Mouse (Mus musculus): ENCODE measurements around the gene Rbbp8nl.

Gene Rbbp8nl

DNA sequence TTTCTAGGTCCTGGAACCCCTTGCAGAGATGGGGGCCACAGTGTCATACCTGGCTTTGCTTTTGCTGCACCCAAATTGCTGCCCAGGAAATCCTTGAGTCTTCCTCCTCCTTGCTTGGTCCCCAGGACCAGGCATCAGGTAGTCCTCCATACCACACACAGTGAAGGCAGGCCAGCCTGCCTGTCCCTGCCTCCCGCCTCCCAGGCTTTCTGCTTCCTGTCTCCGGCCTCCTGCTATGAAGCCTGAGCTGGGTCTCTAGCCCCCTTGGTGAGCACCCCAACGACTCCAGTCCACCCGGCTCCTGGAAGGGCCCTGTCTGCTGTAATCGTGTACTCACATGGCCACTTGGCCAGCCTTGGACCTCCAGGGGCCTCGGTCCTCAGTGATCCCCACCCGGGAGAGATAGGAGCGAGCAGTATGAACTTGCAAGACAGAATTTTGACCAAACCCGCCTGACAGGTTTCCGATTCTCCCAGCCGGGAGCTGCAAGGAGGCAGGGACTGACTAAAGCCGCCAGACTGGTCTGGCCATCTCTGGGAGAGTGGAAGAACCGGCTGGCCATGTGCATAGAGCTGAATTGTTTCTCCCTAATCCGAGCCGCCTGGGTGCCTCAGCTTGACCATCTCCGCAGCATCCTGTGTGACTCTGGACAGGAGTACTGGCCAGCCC lies at the start of gene Rbbp8nl:
Gene Rbbp8nl (minus strand): TSS at position 440 of the 669 bp plus-strand sequence.
- no peak for DNase-seq (ENCODE audit: low spot score)

DNA sequence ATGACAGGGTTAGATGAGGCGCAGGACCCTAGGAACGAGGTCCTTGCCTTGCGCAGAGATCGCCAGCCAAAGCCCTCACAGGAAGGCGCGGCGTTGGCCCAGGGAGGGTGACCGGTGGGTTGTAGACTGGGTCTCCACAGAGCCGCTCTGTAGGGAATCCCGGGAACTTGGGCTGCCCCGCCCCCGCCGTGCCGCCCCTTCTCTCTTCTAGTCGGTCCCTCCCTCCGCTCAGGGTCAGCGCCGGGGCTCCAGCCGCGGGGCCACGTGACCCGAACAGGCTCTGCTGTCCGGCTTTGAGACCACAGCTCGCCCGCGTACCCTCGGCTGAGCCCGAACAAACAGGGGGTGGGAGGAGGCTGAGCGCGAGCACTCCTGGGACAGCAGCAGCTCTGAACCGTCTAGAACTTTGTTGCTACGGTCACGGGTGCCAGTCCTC lies 44.9 kb upstream of the Rbbp8nl start, which contains the start of gene Gata5:
Gene Gata5 (minus strand): TSS at position 149 of the 436 bp plus-strand sequence.
- DNase-seq (ENCODE audit: low spot score) = no peak

DNA sequence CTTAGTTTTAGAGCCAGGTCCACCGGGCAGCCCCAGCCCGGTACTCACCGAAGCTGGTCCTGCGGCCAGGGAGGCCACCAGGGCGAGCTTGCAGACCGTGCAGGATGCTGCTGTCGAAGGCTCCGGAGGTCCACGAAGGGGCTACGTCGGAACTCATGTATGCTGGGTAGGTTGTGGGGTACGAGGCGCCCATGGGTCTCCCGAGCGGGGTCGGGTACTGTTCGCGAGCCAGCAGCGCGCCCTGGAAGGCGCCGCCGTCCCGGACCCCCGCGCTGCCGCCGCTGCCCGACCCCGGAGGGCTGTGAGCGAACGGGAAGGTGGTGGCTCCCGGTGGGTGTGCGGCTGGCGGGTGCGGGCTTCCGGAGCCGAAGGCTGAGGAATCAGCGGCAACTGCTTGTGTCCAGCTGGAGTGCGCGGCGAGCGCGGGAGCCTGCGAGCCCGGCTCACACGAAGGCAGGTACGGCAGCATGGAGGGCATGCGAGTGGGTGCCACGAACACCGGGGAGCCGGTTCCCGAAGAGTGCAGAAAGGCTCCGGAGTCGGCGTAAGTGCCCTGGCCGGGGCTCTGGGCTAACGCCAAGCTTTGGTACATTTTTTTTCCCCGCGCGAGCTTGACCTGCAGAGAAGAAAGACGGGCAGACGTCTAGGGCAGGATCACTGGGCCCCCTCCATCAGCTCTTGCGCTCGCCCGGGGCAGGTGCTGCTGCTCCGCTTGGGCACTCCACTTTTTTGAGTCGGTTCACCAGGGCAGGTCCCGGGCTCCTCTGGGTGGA lies 44.3 kb upstream of the Rbbp8nl start:
- DNase-seq (ENCODE audit: low spot score) = no peak

DNA sequence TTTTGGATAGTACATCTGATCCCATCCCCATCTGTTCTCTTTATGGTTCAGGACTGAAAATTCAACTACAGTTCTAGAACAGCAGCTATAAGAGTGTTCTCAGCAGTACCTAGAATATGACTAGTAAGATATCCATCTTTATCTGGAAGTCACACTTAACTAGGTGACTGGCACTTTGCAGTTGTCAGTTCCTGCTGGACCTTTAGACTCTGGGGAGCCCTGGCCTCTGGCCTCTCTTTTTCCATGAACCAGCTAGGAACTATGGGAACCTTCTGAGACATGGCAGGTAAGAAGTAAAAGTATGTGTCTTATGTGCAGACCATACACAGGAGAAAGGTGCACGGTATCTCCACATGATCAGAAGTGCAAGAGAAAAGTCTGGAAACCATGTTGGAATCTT lies 39.8 kb upstream of the Rbbp8nl start:
- no peak for DNase-seq (ENCODE audit: low spot score)

DNA sequence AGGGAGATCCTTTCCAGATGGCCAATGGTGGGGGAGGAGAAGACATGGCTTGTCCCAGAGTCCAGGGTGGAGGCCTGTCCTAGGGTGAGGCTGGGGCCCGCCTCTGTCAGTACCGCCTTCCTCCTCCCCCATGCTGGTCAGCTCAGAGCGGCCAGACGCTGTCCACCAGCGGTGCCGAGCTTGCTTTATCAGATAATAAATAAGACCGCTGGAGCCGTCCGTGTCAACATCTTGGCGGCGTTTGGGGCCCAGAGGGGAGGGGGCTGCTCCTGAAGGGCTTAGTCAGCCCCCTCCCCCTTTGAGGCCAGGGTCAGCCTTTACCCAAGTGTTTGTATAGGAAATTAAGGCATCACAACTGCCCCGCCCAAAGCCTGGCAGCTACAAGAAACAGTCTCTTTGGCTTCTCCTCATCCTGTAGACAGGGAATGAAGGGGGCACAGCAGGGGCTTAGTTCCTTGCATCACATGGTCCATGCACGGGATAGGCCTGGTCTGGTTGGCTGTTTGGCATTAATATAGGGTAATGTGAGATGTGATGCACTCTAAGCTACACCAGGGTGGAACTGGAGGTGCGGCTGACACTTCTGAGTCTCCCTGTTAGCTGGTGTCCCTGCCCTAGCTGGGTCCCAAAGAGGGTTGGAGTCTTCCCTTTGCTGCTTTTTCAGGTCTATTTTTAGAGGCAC lies 33.1 kb upstream of the Rbbp8nl start:
- no peak for DNase-seq (ENCODE audit: low spot score)

DNA sequence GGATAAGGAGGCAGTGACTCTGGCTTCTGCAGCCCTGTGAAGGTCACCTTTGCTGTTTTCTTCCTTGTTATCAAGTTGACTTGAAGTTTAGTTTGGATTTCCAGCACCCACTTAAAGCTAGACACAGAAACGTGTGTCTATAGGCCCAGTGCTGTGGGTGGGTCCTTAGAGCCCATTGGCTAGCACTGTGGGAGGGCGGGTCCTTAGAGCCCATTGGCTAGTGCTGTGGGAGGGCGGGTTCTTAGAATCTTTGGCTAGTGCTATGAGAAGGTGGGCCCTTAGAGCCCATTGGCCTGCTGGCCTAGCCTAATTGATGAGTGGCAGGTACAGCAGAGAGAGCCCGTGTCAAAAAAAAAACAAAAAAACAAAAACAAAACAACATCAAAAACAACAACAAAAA lies 30.5 kb upstream of the Rbbp8nl start:
- DNase-seq (ENCODE audit: low spot score) = no peak

DNA sequence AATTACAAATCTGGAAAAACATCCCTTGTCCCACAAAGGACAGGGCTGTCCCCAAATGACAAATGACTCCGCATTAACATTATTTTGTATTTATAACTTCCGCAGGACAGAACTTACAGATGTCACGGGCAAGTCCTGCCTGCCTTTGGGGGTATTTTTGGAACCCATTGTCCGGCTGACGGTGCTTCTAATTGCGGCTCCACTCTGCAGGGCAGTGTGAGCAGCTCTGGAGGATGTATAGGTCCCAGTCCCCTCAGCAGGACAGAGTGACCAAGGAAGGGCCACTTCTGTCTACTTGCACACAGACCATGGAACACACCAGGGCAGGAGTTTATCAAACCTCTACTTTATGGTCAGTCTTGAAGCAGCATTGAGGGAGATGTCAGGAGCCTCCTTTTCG lies 27.9 kb upstream of the Rbbp8nl start:
- no peak for DNase-seq (ENCODE audit: low spot score)

DNA sequence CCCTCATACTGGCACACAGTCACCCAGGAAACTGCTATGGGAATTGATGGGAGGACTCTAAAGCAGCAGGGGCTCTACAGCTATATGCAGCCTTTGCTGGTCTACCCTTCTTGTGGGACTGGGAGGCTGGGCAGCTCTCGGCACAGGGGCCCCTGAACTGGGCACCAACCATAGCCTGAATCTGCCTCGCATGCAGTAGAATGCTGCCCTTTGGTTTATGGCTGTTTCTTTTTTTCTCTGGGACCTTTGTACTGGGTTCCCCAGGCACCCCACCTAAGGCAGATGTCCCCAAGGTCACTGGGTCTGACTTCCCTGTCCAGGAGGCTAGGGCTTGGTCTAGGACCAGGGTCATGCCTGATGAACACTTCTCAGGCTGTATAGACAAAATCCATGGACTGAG lies 24.6 kb upstream of the Rbbp8nl start:
- DNase-seq (ENCODE audit: low spot score) = no peak

DNA sequence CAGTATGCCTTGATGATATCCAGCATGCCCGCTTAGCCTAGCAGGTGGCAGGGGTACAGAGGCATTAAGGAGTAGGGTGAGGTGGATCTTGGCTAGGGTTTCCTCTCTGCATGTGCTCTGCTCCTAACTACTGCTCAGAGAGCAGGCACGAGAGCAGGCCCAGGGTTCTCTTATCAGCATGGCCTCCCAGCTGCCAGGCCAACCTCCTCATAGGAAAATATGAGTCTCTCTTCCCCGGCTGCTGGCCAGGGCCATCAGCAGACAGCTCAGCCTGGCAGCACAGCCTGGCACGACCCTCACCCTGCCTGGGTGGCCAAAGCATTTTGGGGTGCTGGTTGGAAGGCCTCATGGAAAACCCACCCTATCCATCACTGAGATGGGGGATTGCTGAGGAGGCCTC lies 21.5 kb upstream of the Rbbp8nl start:
- DNase-seq (ENCODE audit: low spot score) = no peak

DNA sequence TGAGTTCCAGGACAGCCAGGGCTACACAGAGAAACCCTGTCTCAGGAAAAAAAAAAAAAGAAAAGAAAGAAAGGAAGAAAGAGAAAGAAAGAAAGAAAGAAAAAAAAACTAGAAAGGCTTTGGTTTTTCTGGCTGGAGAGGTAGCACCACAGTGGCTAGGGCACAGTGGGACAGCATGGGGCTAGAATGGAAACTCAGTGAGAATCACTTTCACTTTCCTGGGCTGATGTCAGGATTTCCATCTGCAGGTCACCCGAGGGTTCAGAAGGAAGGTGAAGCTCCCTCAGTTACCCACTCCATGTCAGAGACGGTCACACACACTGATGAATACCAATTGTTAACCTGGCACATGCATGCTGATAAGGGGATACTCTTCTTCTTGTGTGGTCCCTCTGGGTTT lies 18.0 kb upstream of the Rbbp8nl start:
- DNase-seq (ENCODE audit: low spot score) = no peak

DNA sequence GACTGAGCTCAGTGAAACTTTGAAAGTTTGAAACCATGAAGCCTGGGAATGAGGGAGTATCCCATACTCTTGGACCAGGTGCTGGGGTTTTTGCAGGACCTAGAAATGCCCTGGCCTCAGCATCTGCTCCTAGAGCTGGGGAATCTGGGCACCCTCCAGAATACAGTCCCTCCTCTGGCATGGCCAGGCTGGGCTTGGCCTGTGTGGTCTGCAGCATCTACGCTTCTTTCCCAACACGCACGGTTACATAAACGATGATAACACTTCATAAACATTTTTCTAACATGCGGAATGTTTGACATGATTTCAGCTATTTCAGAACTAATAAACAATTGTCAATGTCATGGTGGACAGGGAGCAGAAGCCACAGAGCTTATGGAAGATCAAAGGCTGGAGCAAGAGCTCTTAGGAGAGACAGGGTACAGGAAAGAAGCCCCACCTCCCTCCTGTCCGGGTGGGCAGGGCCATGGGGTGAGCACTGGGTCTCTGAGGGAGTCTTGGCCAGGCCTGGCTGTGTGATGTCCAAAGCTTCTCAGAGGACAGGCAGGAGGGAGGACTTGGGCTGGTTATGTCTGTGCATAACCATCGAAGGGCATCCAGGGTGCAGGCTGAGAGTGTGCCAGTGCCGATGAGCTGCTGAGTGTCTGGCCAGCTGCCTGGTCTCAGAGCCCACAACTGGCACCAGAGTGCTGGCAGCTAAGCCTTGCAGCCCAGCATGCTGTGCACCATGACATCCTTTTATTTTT lies 16.9 kb upstream of the Rbbp8nl start:
- DNase-seq (ENCODE audit: low spot score) = no peak

DNA sequence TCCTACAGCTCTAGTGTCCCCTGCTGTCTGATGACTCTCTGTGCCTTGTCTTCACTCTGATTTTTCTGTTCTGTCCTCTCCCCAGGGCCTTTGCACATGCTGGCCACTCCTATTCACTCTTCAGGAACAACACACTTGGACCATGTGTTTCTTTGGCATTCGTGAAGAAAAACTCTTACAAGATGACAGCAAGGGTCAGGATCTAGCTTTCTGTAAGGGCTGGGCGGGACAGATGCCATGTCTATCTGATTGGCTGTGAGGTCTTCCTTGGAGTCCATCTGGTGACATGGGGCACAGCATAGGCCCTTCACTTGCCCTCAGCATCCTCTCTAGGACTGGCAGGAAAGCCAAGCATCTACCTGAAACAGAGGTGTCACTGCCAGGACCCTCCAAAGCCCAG lies 16.3 kb upstream of the Rbbp8nl start:
- no peak for DNase-seq (ENCODE audit: low spot score)

DNA sequence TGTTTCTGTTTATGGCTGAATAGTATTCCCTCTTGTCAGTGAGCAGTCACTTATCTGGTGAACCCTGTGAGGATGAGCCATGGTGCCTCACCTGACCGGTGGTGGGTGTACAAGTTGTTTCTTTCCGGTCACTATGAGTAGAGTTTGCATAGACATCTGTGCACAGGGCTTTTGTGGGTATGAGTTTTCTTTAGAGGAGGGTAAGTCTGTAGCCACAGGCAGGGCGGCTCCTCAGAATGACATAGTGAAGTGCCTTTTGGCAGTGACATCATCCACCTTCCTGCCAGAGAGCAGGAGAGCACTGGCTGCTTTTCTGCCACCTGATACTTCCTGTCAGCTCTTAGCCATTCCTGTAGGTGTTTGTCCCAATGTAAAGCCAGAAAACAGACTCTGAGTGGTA lies 15.8 kb upstream of the Rbbp8nl start:
- DNase-seq (ENCODE audit: low spot score) = no peak

DNA sequence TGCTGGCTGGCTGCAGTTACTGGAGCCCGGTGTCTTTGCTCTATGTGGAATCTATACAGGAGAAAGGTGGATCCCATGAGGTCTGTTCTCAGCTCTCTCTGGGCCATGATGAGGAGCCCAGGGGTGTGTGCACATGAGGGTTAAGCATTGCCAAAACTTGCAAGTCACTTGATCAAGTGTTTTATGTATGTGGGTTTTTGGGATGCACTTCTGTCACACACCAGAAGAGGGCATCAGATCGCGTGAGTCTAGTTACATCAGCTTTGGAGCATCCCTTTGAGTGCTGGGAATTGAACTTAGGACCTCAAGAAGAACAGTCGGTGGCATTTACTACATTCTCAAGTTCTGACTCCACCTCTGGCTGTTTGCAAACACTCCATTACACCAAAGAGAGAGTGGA lies 14.9 kb upstream of the Rbbp8nl start:
- DNase-seq (ENCODE audit: low spot score) = no peak

DNA sequence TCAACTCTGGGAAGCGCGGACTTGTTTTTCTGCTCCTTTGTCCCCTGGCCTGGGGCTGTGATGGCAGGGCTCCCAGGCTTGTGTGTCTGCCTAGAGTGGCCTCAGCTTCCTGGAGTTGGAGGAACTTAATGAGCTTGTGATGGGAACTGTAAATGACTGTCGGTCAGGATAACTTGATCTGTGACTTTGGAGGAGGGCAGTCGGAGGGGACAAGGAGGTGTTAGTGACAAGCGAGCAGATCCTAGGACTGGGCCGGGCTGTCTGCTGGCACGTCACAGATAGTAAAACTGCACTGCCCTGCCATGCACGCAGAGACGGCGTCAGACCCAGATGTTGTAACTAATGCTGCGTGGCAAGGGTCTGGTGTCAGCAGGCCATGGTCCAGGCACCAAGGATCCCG lies 13.8 kb upstream of the Rbbp8nl start:
- no peak for DNase-seq (ENCODE audit: low spot score)

DNA sequence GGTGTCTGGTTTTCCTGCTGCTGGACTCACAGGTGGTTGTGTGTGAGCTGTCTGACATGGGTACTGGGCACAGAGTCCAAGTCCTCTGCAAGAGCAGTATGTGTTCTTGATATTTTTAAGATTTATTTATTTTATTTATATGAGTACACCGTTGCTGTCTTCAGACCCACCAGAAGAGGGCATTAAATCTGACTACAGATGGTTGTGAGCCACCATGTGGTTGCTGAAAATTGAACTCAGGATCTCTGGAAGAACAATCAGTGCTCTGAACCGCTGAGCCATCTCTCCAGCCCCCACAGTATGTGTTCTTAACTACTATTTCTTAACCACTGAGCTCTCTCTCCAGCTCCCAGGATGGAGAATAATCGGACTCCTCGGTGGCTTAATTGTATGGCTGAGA lies 12.5 kb upstream of the Rbbp8nl start:
- no peak for DNase-seq (ENCODE audit: low spot score)

DNA sequence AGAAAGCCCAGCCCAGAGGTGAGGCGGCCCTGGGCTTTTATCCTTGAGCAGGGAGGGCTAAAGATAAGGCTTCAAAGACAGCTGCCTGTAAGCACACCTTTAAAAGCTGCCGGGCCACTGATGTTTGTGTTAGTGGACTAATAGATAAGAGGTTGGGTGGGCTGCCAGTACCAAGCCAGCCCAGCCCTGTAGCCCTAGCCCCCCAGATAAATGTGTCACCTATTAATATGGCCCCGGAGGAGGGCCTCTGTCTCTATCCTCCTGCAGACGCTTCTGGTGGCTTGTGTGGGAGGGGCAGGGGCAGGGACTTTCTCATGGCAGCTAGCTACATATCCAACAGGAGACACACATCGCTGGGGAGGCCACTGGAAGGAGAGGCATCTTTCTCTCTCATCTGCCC lies 11.1 kb upstream of the Rbbp8nl start:
- no peak for DNase-seq (ENCODE audit: low spot score)

DNA sequence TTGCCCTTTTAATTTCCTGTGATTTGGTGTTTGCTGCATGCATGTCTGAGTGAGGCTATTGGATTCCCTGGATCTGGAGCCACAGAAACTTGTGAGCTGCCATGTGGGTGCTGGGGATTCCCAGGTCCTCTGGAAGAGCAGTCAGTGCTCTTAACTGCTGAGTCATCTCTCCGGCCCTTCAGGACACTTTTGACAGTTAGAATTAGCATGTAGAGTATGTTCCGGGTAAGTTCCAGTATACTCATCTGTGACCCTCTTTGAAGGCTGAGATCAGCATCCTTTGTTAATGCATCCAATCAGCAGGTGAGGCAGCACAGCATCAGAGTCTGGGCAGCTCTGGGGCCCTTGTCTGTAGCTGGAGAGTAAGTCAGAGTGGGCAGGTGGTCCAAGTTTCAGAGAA lies 10.6 kb upstream of the Rbbp8nl start:
- no peak for DNase-seq (ENCODE audit: low spot score)

DNA sequence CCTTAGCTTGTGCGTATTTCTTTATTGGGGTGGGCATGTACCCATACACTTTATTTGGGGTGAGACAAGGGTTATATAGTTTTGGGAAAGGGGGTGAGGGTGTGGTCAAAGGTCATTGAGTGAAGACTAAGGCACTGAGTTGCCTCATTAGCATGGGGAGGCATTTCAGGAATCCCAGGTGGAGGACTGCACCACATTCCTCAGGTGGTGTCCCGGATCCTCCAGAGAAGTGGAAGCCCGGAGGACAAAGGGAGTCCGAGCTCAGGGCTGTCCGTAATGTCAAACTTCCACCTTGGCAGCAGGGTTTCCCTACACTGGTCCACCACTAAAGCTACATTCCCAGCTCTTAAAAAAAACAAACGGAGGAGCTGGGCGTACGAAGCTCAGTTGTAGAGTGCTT lies 3.2 kb upstream of the Rbbp8nl start:
- DNase-seq (ENCODE audit: low spot score) = no peak

DNA sequence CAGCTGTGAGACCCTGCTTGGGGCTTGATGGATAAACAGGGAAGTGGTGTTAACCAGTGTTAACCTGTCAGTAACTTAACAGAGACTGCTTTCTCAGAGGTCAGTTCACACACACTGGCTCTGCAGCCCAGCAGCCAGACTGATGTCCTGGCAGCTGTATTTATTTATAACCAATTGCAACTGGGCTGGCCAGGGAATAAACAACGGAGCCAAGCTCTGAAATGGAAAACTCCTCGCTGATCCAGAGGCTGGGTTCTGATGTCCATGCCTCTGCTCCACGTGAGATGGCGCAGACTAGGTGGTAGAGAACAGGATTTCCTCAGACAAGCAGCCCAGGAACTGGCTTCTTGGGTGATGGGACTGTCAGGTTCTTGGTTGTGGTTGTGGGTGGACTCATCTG lies 2.3 kb upstream of the Rbbp8nl start:
- no peak for DNase-seq (ENCODE audit: low spot score)

DNA sequence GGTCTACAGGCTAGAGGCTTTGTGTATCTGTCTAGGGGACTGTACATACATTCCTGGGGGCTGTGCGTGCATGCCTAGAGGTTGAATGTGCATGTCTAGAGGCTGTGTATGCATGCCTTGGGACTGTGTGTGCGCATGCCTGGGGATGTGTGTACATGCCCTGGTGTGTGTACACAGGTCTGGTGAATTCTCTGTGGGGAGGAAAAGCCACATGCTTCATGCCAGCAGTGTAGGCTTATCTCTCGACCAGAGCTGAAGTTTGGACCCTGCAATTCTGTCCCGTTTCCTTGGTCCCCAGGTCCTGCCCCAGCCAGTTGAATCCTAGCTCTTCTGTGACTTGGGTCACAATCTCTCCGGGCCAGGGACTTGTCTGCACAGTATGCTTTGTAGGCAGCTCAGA lies 1.9 kb upstream of the Rbbp8nl start:
- DNase-seq (ENCODE audit: low spot score) = no peak

DNA sequence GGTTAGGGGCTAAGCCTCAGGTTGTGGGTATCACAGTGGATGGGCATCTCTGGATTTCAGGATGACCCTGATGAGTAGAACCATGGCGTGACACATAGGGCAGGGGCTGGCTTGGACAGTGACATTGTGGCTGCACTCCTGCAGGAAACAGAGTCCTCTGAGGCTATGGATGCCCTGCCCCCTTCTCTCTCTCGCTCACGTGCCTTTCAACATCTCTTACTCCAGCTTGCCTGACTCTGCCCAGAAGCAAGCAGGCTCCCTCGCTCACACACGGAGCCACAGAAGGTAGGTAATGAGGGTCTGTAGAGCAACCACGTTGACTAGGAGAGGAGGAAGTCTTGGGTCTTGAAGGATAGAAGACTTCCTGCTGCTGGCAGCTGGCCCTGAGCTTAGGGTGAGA lies 824 bp upstream of the Rbbp8nl start:
- DNase-seq (ENCODE audit: low spot score) = no peak

DNA sequence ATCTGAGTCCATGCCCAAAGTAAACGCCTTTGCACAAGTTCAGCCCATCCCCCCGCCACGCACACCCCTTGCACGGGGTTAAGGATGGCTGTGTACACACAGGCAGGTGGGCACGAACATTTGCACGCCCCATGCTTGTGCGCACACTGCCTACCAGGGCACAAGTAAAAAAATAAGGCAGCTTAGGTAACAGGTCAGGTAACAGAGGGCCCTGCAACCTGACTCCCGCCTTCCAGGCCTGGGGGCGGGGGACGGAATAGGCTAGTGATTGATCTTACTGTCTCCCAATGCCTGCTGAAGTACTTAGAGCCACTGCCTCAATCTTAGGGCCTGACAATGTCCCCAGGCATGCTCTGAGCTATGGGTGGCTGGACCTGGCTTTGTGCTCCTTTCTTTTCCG lies 713 bp downstream of the Rbbp8nl start:
- DNase-seq (ENCODE audit: low spot score) = no peak

Measured in left cerebral cortex, adult 11 months (tissue).